Mouse (Mus musculus) hindbrain, embryonic 16.5 days (tissue): ENCODE measurements around the gene Fbxo48. TPM values are rescaled to one million over a fixed set of nuclear protein-coding genes. Genes with fewer than 3 reads are reported as not detected.

ENCODE experiments used
- ATAC-seq: fragments of 200-750 bp; cut with Nextera tagmentation; 2 replicates; pipeline ENCODE4 v1.8.0; 2017; ENCODE audit warnings: moderate TSS enrichment, moderate library complexity
- H3K27ac ChIP-seq: fragments of 300-500 bp; sonication (generic); 2 replicates; pipeline ENCODE4 v1.5.1; 2014; ENCODE audit warnings: low read depth, mild to moderate bottlenecking, control low read depth, low read length, moderate library complexity
- H3K27me3 ChIP-seq: fragments of 300-500 bp; sonication (generic); replicated peaks from 2 replicates; pipeline ENCODE4 v1.6.1; 2014; ENCODE audit warnings: low read length; ENCODE audit not compliant: control insufficient read depth, insufficient read depth
- H3K36me3 ChIP-seq: fragments of 300-500 bp; sonication (generic); 2 replicates; pipeline ENCODE4 v1.6.1; 2014; ENCODE audit warnings: mild to moderate bottlenecking, low read length, moderate library complexity, mixed read lengths; ENCODE audit not compliant: control insufficient read depth, insufficient read depth
- H3K4me1 ChIP-seq: fragments of 300-500 bp; sonication (generic); 2 replicates; pipeline ENCODE4 v1.6.1; 2014; ENCODE audit warnings: low read depth, low read length; ENCODE audit not compliant: control insufficient read depth, insufficient read depth
- H3K4me2 ChIP-seq: fragments of 300-500 bp; sonication (generic); 2 replicates; pipeline ENCODE4 v1.6.1; 2014; ENCODE audit warnings: mild to moderate bottlenecking, low read length, control low read depth, moderate library complexity
- H3K4me3 ChIP-seq: fragments of 300-500 bp; sonication (generic); 2 replicates; pipeline ENCODE4 v1.5.1; 2014; ENCODE audit warnings: mild to moderate bottlenecking, low read length, control low read depth, moderate library complexity
- H3K9ac ChIP-seq: fragments of 300-500 bp; sonication (generic); 2 replicates; pipeline ENCODE4 v1.6.1; 2014; ENCODE audit warnings: low read depth, mild to moderate bottlenecking, control low read depth, low read length, moderate library complexity
- H3K9me3 ChIP-seq: fragments of 300-500 bp; sonication (generic); 2 replicates; pipeline ENCODE4 v1.6.1; 2014; ENCODE audit warnings: mild to moderate bottlenecking, low read length, moderate library complexity; ENCODE audit not compliant: control insufficient read depth
- WGBS: fragments of 180-500 bp; shearing (Covaris S2); extraction: QIAGEN DNeasy Blood & Tissue Kit; methylation state at CpG from one replicate; pipeline ENCODE4 v1.1.7; 2014; 5-methylcytosine and 5-hydroxymethylcytosine counted together
- polyA plus RNA-seq: library from polyadenylated mRNA; unstranded; fragments of >200 nt; fragmentation: Nextera tagmentation; extraction: Ambion mirVana; gene quantifications from 2 replicates; pipeline ENCODE4 v1.2.1, GENCODE M21; 2015

Fbxo48 gene
- 0.40 and 0.71 TPM in 2 replicates for polyA plus RNA-seq

DNA sequence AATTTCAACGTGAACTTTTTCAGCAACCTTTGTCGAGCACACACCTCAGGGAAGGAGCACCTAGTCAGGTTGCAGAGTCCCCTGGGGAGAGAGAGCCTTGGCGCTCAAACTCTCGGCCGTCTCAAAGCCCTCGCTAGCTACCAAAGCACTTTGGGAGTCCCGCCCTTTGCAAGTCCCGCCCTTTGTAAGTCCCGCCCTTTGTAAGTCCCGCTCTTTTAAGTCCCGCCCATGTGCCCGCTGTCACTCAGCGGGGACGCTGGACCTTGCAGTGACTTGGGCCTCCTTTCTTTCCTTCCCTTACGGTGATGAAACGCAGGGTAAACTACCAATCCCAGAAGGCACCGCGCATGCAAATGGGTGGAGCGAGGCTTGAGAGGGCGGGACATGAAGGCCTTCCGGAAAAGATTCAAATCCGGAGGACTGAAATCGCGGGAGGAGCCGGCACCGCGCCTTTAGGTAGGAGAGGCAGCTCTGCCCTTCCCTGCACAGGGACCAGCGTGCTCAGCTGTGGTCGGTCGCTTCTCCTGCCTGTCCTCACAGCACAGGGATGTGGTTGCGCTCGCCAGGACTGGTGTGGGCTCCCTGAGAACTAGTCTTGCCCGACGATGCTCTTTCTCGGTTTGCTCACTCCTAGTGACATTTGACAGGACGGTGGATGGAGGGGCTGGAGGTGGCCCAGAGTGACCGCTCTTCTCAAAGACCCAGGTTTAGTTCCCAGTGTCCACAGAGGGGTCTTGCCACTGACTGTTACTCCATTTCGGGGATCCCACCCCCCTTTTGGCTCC is at the start of gene Fbxo48:
TSS of gene Fbxo48 (plus strand) at position 400 of the 785 bp plus-strand sequence.
- Histone ChIP-seq H3K9ac (peak within 1 kb of the TSS; percentile 64), H3K4me3 (peak within 1 kb of the TSS; percentile 79), H3K4me2 (peak within 1 kb of the TSS; percentile 97), H3K27ac (no peak within 1 kb of the TSS), H3K9me3 (no peaks in the 10 kb centered on the region), H3K27me3 (no peaks in the 10 kb centered on the region), H3K4me1 (peaks cover 5% of the 10 kb centered on the region), H3K36me3 (no peaks in the 10 kb centered on the region)
- peak; percentile 100 for ATAC-seq
- under 1% methylated on average over 36 of the region's 38 CpGs for WGBS

DNA sequence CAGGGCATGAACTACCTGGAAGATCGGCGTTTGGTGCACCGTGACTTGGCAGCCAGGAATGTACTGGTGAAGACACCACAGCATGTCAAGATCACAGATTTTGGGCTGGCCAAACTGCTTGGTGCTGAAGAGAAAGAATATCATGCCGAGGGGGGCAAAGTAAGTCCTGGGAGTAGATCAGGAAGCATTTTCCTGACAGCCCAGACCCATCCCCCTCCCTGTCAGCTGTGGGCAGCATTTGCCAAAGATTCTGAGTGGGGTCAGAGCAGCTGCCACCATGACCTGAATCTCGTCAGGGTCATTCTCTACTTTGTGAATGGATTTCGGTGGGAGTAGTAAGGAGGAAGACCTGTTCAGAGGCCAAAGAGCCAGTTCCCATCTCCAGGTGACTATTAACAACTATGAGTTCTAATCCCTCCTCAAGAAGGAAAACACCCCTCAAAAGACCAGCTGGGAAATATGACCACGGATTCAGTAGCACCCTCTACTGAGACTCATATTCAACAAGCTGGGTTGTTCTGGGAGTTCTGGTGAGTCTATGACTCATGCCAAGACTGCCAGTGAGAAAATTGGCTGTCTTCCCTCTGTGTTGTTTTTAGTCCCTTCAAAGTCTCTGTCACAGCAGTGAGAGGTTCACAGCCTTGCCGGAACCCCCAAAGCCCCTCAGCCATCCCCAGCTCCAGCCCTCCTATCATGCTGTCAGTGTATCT is 46.7 kb upstream of the Fbxo48 start:
- H3K27ac ChIP-seq: no peak overlapping the region
- no peaks in the 10 kb centered on the region for H3K4me1 ChIP-seq
- no peak for ATAC-seq
- H3K4me2 ChIP-seq: no peak overlapping the region
- WGBS: 78% methylated on average over 8 of the region's 8 CpGs
- no peak overlapping the region for H3K4me3 ChIP-seq
- no peaks in the 10 kb centered on the region for H3K9me3 ChIP-seq
- H3K36me3 ChIP-seq: no peaks in the 10 kb centered on the region
- no peak overlapping the region for H3K9ac ChIP-seq
- H3K27me3 ChIP-seq: no peaks in the 10 kb centered on the region

DNA sequence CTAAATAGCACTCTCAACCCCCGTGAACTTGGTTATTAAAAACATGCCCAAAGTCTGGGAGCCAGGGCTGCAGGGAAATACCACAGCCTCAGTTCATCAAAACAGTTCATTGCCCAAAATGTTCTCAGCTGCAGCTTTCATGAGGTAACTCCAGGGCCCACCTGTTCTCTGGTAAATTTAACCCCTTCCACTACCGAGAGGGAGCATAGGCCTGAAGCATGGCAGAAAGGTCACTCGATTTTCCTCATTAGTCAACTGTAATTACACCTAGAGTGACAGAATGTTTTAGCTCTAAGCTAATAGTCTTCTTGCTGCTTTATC is 46.2 kb upstream of the Fbxo48 start:
- Histone ChIP-seq H3K4me2 (no peak overlapping the region), H3K4me3 (no peak overlapping the region), H3K27me3 (no peaks in the 10 kb centered on the region), H3K9me3 (no peaks in the 10 kb centered on the region), H3K27ac (no peak overlapping the region), H3K36me3 (no peaks in the 10 kb centered on the region), H3K9ac (no peak overlapping the region), H3K4me1 (no peaks in the 10 kb centered on the region)
- 68% methylated on average over 3 of the region's 3 CpGs for WGBS
- no peak for ATAC-seq

DNA sequence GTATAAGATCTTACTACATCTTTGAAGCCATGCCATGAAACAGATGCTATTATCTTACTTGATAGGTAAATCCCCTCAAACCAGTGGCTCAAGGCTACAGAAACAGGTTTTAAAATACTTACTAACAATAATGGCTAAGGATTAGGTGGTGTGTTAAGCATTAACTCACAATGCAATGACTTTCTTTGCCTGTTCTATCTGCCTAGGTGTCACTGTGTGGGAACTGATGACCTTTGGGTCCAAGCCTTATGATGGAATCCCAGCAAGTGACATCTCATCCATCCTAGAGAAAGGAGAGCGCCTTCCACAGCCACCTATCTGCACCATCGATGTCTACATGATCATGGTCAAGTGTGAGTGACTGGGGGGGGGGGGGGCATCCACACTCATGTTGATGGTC is 44.6 kb upstream of the Fbxo48 start:
- H3K27ac ChIP-seq: no peak overlapping the region
- no peaks in the 10 kb centered on the region for H3K36me3 ChIP-seq
- 95% methylated on average over 2 of the region's 2 CpGs for WGBS
- H3K9me3 ChIP-seq: no peaks in the 10 kb centered on the region
- no peaks in the 10 kb centered on the region for H3K27me3 ChIP-seq
- ATAC-seq: no peak
- no peaks in the 10 kb centered on the region for H3K4me1 ChIP-seq
- H3K9ac ChIP-seq: no peak overlapping the region
- no peak overlapping the region for H3K4me2 ChIP-seq
- no peak overlapping the region for H3K4me3 ChIP-seq

DNA sequence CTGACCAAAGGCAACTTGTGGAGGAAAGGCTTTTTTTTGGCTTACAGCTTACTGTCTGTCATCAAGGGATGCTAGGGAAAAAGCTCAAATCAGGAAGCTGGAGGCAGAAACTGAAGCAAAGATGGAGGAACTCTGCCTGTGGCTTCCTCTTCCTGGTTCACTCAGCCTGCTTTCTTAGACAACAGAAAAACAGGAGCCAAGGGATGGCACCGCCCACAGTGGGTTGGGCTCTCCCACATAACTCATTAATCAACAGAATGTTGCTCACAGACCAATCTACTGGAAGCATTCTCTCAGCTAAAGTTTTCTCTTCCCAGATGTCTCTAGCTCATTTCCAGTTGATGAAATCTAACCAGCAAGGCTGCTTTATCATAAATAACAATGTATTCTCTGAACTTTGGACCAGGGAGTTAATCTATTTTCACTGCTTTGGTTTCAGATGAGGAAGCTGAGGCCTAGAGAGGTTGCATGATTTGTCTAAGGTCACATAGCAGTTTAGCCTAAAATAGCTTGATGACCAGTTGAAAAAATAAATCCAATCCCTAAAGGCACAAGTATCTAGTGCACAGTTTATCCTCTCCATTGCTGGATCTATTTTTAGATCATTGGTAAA is 43.6 kb upstream of the Fbxo48 start:
- Histone ChIP-seq H3K36me3 (no peaks in the 10 kb centered on the region), H3K4me2 (no peak overlapping the region), H3K4me3 (no peak overlapping the region), H3K9ac (no peak overlapping the region), H3K4me1 (no peaks in the 10 kb centered on the region), H3K9me3 (no peaks in the 10 kb centered on the region), H3K27ac (no peak overlapping the region), H3K27me3 (no peaks in the 10 kb centered on the region)
- no peak for ATAC-seq
- WGBS: 89% methylated on average over 1 of the region's 1 CpGs

DNA sequence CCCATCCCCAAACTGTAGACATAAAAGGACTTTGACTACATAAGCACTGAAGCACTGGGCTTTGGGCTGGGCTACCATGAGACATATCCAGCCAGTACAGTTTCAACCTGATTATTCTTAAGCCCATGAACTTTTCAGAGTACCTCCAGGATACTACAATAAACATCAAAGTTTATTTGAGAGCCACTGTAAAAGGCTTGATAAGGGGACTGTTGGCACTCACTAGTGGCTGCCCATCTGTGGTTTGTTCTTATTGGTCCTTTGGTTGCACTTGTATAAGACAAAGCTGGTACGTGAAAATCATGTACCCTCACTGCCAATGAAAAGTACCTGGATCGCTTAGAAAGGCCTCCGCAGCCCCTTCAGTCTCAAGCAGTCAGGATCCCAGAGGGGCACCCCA is 36.4 kb upstream of the Fbxo48 start:
- no peak for ATAC-seq
- Histone ChIP-seq H3K36me3 (no peaks in the 10 kb centered on the region), H3K9ac (no peak overlapping the region), H3K4me2 (no peak overlapping the region), H3K4me3 (no peak overlapping the region), H3K4me1 (no peaks in the 10 kb centered on the region), H3K27me3 (no peaks in the 10 kb centered on the region), H3K27ac (no peak overlapping the region), H3K9me3 (no peaks in the 10 kb centered on the region)
- 75% methylated on average over 3 of the region's 3 CpGs for WGBS

DNA sequence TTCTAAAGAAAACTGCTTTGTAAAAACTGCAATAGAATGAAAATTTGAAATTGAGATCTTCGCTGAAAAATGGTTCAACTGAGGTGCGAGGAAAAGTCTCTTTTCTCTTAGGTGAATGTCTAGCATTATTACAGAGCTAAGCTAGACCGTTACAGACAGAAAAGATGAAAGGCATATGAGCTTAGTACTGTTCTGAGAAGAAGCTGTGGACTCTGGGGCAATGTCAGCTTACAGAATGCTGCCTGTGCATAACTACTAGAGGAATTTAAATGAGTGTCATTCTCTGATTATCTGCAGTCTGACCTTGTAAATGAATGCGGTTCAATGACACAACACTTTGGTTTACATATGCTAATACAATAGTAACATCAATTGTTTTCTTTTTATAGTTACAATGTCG is 35.3 kb upstream of the Fbxo48 start:
- 69% methylated on average over 5 of the region's 5 CpGs for WGBS
- Histone ChIP-seq H3K9ac (no peak overlapping the region), H3K27ac (no peak overlapping the region), H3K4me3 (no peak overlapping the region), H3K4me2 (no peak overlapping the region), H3K4me1 (no peaks in the 10 kb centered on the region), H3K27me3 (no peaks in the 10 kb centered on the region), H3K36me3 (no peaks in the 10 kb centered on the region), H3K9me3 (no peaks in the 10 kb centered on the region)
- no peak for ATAC-seq

DNA sequence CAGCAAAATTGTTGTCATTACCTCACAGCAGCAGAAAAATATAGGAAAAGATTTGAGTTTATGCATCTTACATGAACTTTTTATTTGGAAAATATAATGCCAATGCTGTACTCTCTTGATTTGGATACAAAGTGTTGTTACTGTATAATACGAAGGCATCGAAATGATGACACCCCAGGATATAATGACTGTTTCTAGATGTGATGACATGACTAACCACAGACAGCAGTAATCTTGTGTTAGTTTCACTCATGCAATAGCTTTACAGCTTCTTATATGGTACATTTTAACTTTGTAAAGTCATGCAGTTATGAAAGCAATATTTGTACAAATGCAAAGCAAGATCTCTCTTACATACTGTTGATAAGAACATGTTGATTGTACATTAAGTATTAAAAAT is 33.7 kb upstream of the Fbxo48 start:
- no peaks in the 10 kb centered on the region for H3K4me1 ChIP-seq
- no peak for ATAC-seq
- WGBS: 100% methylated on average over 2 of the region's 2 CpGs
- H3K4me3 ChIP-seq: no peak overlapping the region
- H3K9ac ChIP-seq: no peak overlapping the region
- H3K4me2 ChIP-seq: no peak overlapping the region
- H3K27me3 ChIP-seq: no peaks in the 10 kb centered on the region
- H3K9me3 ChIP-seq: no peaks in the 10 kb centered on the region
- H3K36me3 ChIP-seq: no peaks in the 10 kb centered on the region
- no peak overlapping the region for H3K27ac ChIP-seq

DNA sequence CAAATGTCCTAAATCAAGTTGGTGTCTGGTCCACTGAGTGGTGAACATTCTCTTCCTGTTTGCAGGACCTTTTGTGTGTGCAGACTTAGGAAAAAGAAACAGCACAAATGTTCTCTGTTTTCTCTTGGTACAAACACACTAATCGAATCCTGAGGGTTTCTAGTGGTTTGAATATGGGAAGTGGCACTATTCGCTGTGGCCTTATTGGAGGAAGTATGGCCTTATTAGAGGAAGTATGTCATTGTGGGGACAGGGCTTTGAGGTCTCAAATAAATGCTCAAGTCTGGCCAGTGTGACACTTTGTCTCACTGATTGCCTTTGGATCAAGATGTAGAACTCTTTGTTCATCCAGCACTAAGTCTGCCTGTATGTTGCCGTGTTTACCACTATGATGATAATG is 19.0 kb upstream of the Fbxo48 start:
- H3K9ac ChIP-seq: no peak overlapping the region
- H3K9me3 ChIP-seq: peaks cover 2% of the 10 kb centered on the region; the same call in 1 of the 2 replicates
- 97% methylated on average over 3 of the region's 3 CpGs for WGBS
- H3K36me3 ChIP-seq: no peaks in the 10 kb centered on the region
- H3K4me1 ChIP-seq: no peaks in the 10 kb centered on the region
- ATAC-seq: no peak
- no peak overlapping the region for H3K4me2 ChIP-seq
- no peak overlapping the region for H3K27ac ChIP-seq
- no peak overlapping the region for H3K4me3 ChIP-seq
- H3K27me3 ChIP-seq: no peaks in the 10 kb centered on the region
